Mouse (Mus musculus): Measurements from ENCODE around the gene Pik3ap1. TPM values are rescaled to one million over a fixed set of nuclear protein-coding genes. Genes with fewer than 3 reads are reported as not detected.
"Not testable (repeated sequence)": the region's sequence is repeated elsewhere in the genome, so short reads cannot be mapped to it uniquely, and the experiment has no call there.

Gene Pik3ap1
- polyA plus RNA-seq, 1 experiment from 2014 or later = 1.7 TPM

DNA sequence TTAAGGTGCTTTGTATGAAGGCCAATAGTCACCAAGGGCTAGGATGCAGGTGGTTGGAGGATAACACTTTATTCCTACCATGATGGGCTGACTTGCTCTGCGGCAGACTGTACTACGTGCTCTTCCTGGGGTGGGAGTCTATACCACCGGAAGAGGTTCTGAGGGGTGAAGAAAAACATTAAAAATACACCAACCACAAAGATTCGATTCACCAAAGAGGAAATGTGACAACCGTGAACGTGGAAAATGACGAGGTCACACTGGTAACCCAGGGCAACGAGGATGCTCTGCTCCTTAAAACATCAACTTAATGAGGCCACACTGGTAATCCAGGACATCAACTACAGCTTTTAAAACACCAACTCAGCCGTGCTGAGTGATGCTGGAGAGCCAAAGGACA lies 56.2 kb downstream of the Pik3ap1 start:
- H3K36me3 ChIP-seq (ENCODE audit: control insufficient read depth, insufficient read depth) = no peaks in the 10 kb centered on the region
- H3K27ac ChIP-seq (ENCODE audit: low read length) = no peak overlapping the region
- WGBS = 64% methylated on average over 9 of the region's 9 CpGs
- H3K4me3 ChIP-seq (ENCODE audit: low read length) = no peak overlapping the region
- no peak overlapping the region for H3K4me2 ChIP-seq (ENCODE audit: low read depth, low read length)
- H3K4me1 ChIP-seq (ENCODE audit: control insufficient read depth, insufficient read depth, low read length) = no peaks in the 10 kb centered on the region
- H3K27me3 ChIP-seq (ENCODE audit: control insufficient read depth, insufficient read depth, low read length) = no peaks in the 10 kb centered on the region
- ATAC-seq (replicated peaks; ENCODE audit: extremely low read depth, insufficient read depth, low FRiP score) = no peak
- no peak overlapping the region for H3K9ac ChIP-seq (ENCODE audit: low read length)
- no peaks in the 10 kb centered on the region for H3K9me3 ChIP-seq (replicated peaks; ENCODE audit: control insufficient read depth, low read length)

DNA sequence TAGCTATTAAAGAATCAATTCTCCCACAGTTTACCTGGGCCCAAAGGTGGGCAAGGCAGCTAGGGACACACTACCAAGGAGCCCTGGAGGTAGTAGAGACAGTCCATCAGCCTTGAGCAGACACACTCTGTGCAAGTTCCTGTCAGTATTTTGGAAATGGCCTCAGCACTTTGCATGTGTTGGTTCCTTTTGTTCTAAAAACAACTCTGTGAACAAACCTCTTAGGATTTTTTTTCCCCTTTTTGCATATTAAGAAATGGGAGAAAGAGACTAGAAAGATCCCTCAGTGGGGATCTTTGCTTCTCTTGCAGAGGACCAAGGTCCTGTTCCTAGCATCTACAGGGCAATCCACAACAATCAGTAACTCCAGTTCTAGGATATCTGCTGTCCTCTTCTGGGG lies 61.1 kb downstream of the Pik3ap1 start:
- ATAC-seq (replicated peaks; ENCODE audit: extremely low read depth, insufficient read depth, low FRiP score) = no peak
- no peaks in the 10 kb centered on the region for H3K36me3 ChIP-seq (ENCODE audit: control insufficient read depth, insufficient read depth)
- no peak overlapping the region for H3K9ac ChIP-seq (ENCODE audit: low read length)
- H3K4me3 ChIP-seq (ENCODE audit: low read length) = no peak overlapping the region
- H3K4me1 ChIP-seq (ENCODE audit: control insufficient read depth, insufficient read depth, low read length) = no peaks in the 10 kb centered on the region
- no peak overlapping the region for H3K27ac ChIP-seq (ENCODE audit: low read length)
- H3K9me3 ChIP-seq (replicated peaks; ENCODE audit: control insufficient read depth, low read length) = no peaks in the 10 kb centered on the region
- H3K27me3 ChIP-seq (ENCODE audit: control insufficient read depth, insufficient read depth, low read length) = no peaks in the 10 kb centered on the region
- H3K4me2 ChIP-seq (ENCODE audit: low read depth, low read length) = no peak overlapping the region

DNA sequence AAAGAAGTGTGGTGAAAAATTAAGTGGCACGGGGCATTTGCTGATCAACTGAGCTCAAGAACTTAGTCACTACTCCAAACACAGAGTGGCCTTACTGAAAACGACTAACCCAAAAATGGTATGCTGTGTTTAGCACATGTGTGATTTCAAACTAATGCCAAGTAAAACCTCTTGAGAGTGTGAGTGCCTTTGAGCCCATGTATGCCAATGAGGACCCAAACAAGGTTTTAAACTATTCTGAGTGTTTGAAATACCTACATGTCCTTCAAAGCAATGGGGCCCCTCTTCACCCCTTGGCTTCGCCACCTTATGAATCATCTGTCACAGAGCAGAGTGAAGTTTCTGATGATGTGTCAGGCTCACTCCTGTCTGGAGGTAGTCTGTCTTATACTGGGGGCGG lies 61.8 kb downstream of the Pik3ap1 start:
- no peaks in the 10 kb centered on the region; the same call in 1 of the 2 replicates for H3K27me3 ChIP-seq (ENCODE audit: control insufficient read depth, insufficient read depth, low read length)
- no peak for ATAC-seq (replicated peaks; ENCODE audit: extremely low read depth, insufficient read depth, low FRiP score)
- no peak overlapping the region for H3K4me3 ChIP-seq (ENCODE audit: low read length)
- H3K9me3 ChIP-seq (replicated peaks; ENCODE audit: control insufficient read depth, low read length) = no peaks in the 10 kb centered on the region
- WGBS = 77% methylated on average over 4 of the region's 4 CpGs
- no peak overlapping the region for H3K4me2 ChIP-seq (ENCODE audit: low read depth, low read length)
- H3K27ac ChIP-seq (ENCODE audit: low read length) = no peak overlapping the region
- H3K9ac ChIP-seq (ENCODE audit: low read length) = no peak overlapping the region
- no peaks in the 10 kb centered on the region for H3K4me1 ChIP-seq (ENCODE audit: control insufficient read depth, insufficient read depth, low read length)
- H3K36me3 ChIP-seq (ENCODE audit: control insufficient read depth, insufficient read depth) = no peaks in the 10 kb centered on the region

DNA sequence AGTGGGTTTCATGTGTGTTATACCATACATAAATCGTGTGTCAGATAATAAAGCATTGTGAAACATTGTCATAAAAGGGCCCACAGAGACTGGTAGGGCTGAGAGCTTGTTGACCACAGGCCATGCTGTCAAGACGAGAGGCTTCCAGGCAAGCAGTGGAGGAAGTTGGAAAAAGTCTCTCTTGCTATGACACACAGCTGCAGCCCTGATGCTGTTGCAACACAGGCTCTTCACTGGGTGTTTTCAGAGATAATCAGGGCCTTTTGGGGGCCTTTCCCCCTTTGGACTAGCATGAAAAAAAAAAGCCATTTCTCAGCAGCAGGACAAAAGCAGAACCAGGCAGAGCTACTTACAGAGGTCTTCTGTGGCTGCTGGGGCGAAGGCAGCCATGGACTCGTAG lies 63.8 kb downstream of the Pik3ap1 start:
- peaks cover 3% of the 10 kb centered on the region for H3K27me3 ChIP-seq (ENCODE audit: control insufficient read depth, insufficient read depth, low read length)
- no peak overlapping the region for H3K9ac ChIP-seq (ENCODE audit: low read length)
- H3K36me3 ChIP-seq (ENCODE audit: control insufficient read depth, insufficient read depth) = no peaks in the 10 kb centered on the region
- WGBS = 72% methylated on average over 4 of the region's 4 CpGs
- no peak overlapping the region for H3K4me3 ChIP-seq (ENCODE audit: low read length)
- H3K4me2 ChIP-seq (ENCODE audit: low read depth, low read length) = no peak overlapping the region
- no peaks in the 10 kb centered on the region for H3K4me1 ChIP-seq (ENCODE audit: control insufficient read depth, insufficient read depth, low read length)
- H3K27ac ChIP-seq (ENCODE audit: low read length) = no peak overlapping the region
- H3K9me3 ChIP-seq (replicated peaks; ENCODE audit: control insufficient read depth, low read length) = no peaks in the 10 kb centered on the region
- no peak for ATAC-seq (replicated peaks; ENCODE audit: extremely low read depth, insufficient read depth, low FRiP score)

DNA sequence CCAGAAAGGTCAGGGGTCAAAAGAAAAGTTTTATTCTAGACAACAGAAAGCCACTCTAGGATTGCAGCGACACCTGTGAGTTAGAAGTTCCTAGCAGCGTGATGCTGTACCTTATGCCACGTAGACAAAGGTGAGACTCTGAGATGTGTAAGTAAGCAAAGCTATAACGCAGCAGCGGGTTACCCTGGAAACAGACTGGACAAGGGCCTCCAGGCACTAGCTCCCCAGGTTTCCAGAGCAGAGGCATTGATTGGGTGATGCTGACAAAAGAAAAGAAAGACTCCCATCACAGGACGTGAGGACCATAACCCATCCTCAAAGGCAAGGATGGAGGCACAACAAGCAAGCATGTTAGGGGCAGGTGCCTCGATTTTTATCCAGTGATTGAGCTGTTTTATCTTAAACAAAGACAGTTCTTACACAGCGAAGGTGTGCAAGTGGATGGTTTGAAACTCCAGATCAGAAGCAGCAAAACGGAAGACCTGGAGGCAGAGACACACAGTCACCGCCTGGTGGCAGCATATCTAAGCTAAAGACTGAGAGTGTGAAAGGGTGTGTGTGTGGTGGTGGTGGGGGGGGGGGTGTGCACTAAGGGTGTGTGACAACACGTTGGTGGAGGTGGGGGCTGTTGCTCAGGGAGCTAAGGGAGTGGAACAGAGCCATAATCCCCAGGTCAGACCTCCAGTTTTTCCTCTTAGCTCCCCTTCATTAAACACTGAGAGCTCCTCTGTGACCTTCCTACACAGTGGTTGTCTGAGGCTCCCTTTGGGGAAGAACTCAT lies 67.4 kb downstream of the Pik3ap1 start:
- Histone ChIP-seq H3K4me1 (ENCODE audit: control insufficient read depth, insufficient read depth, low read length) (no peaks in the 10 kb centered on the region), H3K9me3 (replicated peaks; ENCODE audit: control insufficient read depth, low read length) (no peaks in the 10 kb centered on the region), H3K4me3 (ENCODE audit: low read length) (no peak overlapping the region), H3K36me3 (ENCODE audit: control insufficient read depth, insufficient read depth) (no peaks in the 10 kb centered on the region), H3K27me3 (ENCODE audit: control insufficient read depth, insufficient read depth, low read length) (peaks cover 3% of the 10 kb centered on the region), H3K4me2 (ENCODE audit: low read depth, low read length) (no peak overlapping the region), H3K9ac (ENCODE audit: low read length) (no peak overlapping the region), H3K27ac (ENCODE audit: low read length) (no peak overlapping the region)
- ATAC-seq (replicated peaks; ENCODE audit: extremely low read depth, insufficient read depth, low FRiP score) = no peak
- WGBS = 40% methylated on average over 11 of the region's 11 CpGs

DNA sequence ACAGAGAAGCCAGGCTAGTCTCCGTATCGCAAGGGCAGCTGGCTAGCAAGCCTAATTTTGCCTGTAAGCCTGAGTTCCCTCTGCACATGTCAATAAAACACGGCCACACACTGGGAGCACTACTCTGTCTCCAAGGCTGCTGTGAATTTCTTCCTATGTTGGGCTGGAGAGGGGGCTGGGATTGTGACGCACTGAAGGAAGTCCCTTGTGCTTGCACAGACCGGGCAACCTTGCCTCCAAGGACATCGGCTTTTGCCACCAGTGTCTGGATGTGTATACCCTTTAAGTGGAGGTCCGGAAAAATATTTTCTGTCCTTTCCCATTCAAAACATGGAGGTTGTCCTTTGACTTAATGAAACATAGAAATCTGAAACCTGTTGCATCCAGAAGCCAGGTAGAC lies 70.2 kb downstream of the Pik3ap1 start:
- H3K36me3 ChIP-seq (ENCODE audit: control insufficient read depth, insufficient read depth) = no peaks in the 10 kb centered on the region
- no peak overlapping the region for H3K27ac ChIP-seq (ENCODE audit: low read length)
- H3K4me2 ChIP-seq (ENCODE audit: low read depth, low read length) = no peak overlapping the region
- H3K4me3 ChIP-seq (ENCODE audit: low read length) = no peak overlapping the region
- H3K4me1 ChIP-seq (ENCODE audit: control insufficient read depth, insufficient read depth, low read length) = peaks cover 4% of the 10 kb centered on the region
- H3K27me3 ChIP-seq (ENCODE audit: control insufficient read depth, insufficient read depth, low read length) = peaks cover 3% of the 10 kb centered on the region
- H3K9me3 ChIP-seq (replicated peaks; ENCODE audit: control insufficient read depth, low read length) = no peaks in the 10 kb centered on the region
- no peak for ATAC-seq (replicated peaks; ENCODE audit: extremely low read depth, insufficient read depth, low FRiP score)
- no peak overlapping the region for H3K9ac ChIP-seq (ENCODE audit: low read length)
- 77% methylated on average over 7 of the region's 7 CpGs for WGBS

DNA sequence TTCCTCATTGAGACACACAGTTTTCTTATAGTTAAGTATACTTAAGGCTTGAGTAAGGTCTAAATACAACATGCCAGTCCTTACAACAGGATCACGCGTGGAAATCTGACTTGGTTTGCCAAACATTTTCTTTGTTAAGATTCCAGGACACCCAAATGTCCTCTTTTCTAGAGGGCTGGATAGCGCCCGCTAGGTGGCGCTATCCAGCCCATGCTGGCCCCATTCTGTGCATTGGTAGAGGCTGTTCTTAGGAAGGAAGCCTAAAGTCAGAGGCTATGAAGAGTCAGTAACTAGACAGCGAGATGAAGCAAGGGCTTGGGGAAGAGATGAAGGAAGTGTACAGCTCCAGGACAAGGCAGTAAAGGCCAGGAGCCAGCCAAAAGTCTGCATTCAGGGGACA lies 71.2 kb downstream of the Pik3ap1 start:
- Histone ChIP-seq H3K4me3 (ENCODE audit: low read length) (no peak overlapping the region), H3K27me3 (ENCODE audit: control insufficient read depth, insufficient read depth, low read length) (peaks cover 3% of the 10 kb centered on the region), H3K36me3 (ENCODE audit: control insufficient read depth, insufficient read depth) (no peaks in the 10 kb centered on the region), H3K4me1 (ENCODE audit: control insufficient read depth, insufficient read depth, low read length) (peaks cover 4% of the 10 kb centered on the region), H3K9me3 (replicated peaks; ENCODE audit: control insufficient read depth, low read length) (no peaks in the 10 kb centered on the region), H3K9ac (ENCODE audit: low read length) (no peak overlapping the region), H3K4me2 (ENCODE audit: low read depth, low read length) (no peak overlapping the region), H3K27ac (ENCODE audit: low read length) (no peak overlapping the region)
- ATAC-seq (replicated peaks; ENCODE audit: extremely low read depth, insufficient read depth, low FRiP score) = no peak
- 27% methylated on average over 6 of the region's 6 CpGs for WGBS

DNA sequence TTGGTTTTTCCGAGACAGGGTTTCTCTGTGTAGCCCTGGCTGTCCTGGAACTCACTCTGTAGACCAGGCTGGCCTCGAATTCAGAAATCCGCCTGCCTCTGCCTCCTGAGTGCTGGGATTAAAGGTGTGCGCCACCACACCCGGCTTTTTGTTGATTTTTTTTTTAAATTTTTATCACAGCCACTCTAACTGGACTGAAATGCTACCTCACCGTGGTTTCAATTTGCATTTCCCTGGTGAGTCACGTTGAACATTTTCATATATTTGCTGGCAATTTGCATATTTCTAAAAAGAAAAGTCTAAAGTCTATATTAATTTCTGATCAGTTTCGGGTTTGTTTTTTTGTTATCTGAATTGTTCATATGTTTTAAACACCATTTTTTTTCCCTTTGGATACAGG lies 72.3 kb downstream of the Pik3ap1 start:
- not testable (repeated sequence) for H3K9ac ChIP-seq (ENCODE audit: low read length); H3K4me3 ChIP-seq (ENCODE audit: low read length); H3K27me3 ChIP-seq (ENCODE audit: control insufficient read depth, insufficient read depth, low read length); H3K36me3 ChIP-seq (ENCODE audit: control insufficient read depth, insufficient read depth); H3K4me1 ChIP-seq (ENCODE audit: control insufficient read depth, insufficient read depth, low read length); H3K27ac ChIP-seq (ENCODE audit: low read length); H3K9me3 ChIP-seq (replicated peaks; ENCODE audit: control insufficient read depth, low read length); H3K4me2 ChIP-seq (ENCODE audit: low read depth, low read length); ATAC-seq (replicated peaks; ENCODE audit: extremely low read depth, insufficient read depth, low FRiP score)
- 89% methylated on average over 8 of the region's 8 CpGs for WGBS

DNA sequence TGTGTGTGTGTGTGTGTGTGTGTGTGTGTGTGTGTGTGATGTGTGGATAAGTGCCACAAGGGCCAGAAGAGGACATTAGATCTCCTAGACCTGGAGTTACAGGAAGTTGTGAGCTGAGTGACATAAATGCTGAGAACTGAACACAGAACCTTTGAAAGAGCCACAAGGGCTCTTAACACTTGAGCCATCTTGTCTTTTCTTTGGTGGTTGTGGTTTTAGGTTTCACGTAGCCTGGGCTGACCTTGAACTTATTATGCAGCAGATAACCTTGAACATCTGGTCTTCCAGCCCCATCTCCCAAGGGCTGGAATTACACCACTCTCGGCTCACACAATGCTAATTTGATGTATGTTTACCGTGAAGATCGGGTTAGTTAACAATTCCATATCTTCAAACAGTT lies 72.9 kb downstream of the Pik3ap1 start:
- Histone ChIP-seq H3K4me2 (ENCODE audit: low read depth, low read length) (no peak overlapping the region), H3K9me3 (replicated peaks; ENCODE audit: control insufficient read depth, low read length) (no peaks in the 10 kb centered on the region), H3K27me3 (ENCODE audit: control insufficient read depth, insufficient read depth, low read length) (no peaks in the 10 kb centered on the region; the same call in 1 of the 2 replicates), H3K9ac (ENCODE audit: low read length) (no peak overlapping the region), H3K36me3 (ENCODE audit: control insufficient read depth, insufficient read depth) (no peaks in the 10 kb centered on the region), H3K4me3 (ENCODE audit: low read length) (no peak overlapping the region), H3K27ac (ENCODE audit: low read length) (no peak overlapping the region), H3K4me1 (ENCODE audit: control insufficient read depth, insufficient read depth, low read length) (peaks cover 4% of the 10 kb centered on the region)
- 80% methylated on average over 4 of the region's 4 CpGs for WGBS
- no peak for ATAC-seq (replicated peaks; ENCODE audit: extremely low read depth, insufficient read depth, low FRiP score)

All from heart, embryonic 16.5 days (tissue).